Comparison of ENCODE assay signal across 8 mouse cellular contexts in the genomic region with DNA sequence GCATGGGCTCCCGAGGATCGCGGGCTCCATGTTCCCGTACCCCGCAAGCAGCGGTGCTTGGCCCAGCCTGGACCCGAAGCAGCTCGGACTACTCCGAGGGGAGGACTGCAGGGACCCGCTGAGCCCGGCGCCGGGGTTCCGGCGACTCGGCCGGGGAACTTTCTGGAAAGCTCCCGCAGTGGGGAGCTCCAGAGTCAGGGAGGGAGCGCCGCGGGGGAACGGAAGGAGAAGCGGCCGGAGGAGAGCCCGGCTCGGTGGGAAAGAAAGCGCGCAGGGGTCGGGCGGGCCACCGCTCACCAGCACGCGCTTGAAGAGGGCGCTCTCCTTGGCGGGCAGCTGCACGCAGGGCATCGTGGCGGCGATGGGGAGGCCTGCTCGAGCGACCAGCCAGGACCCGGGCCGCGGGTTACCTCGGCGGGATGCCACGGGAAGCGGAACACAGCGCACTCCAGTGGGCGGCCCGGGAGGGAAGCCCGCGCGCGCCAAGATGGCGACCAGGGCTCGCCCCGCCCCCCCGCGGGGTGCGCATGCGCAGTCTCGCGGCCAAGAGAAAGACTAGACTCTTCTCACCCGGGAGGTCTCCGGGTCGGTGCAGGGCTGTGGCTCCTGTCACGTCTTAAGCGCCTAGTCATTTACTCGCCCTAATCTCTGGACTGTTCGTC. TPM values are rescaled to one million over a fixed set of nuclear protein-coding genes. Genes with fewer than 3 reads are reported as not detected.
A peak's percentile ranks its signal among the peaks of the same experiment; 100 is the strongest.
DNase-seq lines count a peak whose midpoint lies in the region; ATAC-seq and TF ChIP-seq lines count a peak whose summit lies in the region.

Gene Naa16 (minus strand): TSS at position 514 of the 662 bp plus-strand sequence.

- no peaks in the 10 kb centered on the region for H3K9me3 ChIP-seq in embryonic facial prominence, embryonic 13.5 days
- no peaks in the 10 kb centered on the region for H3K9me3 ChIP-seq in limb, embryonic 14.5 days (ENCODE audit: control insufficient read depth, low read length)
- no peaks in the 10 kb centered on the region for H3K9me3 ChIP-seq in midbrain, postnatal 0 days (ENCODE audit: low read length)

- peak within 1 kb of the TSS; percentile 84 for H3K4me2 ChIP-seq in embryonic facial prominence, embryonic 13.5 days
- H3K4me2 ChIP-seq in limb, embryonic 14.5 days (replicated peaks; ENCODE audit: low read depth, low read length, severe bottlenecking) = peak within 1 kb of the TSS; percentile 80
- peak within 1 kb of the TSS; percentile 77 for H3K4me2 ChIP-seq in midbrain, postnatal 0 days (ENCODE audit: low read depth, low read length, poor library complexity, severe bottlenecking)

- peak within 1 kb of the TSS; percentile 99 for H3K27ac ChIP-seq in embryonic facial prominence, embryonic 13.5 days
- H3K27ac ChIP-seq in limb, embryonic 14.5 days (replicated peaks; ENCODE audit: low read depth, low read length) = peak within 1 kb of the TSS; percentile 91
- H3K27ac ChIP-seq in midbrain, postnatal 0 days (ENCODE audit: low read depth, low read length) = peak within 1 kb of the TSS; percentile 81

- peak; percentile 94 for ATAC-seq in embryonic facial prominence, embryonic 13.5 days (ENCODE audit: insufficient number of reproducible peaks, insufficient read depth, low FRiP score, low TSS enrichment, low read depth)
- peak; percentile 95 for ATAC-seq in limb, embryonic 14.5 days (ENCODE audit: low FRiP score, low read depth)
- peak; percentile 96 for ATAC-seq in midbrain, postnatal 0 days (ENCODE audit: low FRiP score)

- peaks cover 6% of the 10 kb centered on the region for H3K4me1 ChIP-seq in embryonic facial prominence, embryonic 13.5 days
- no peaks in the 10 kb centered on the region; the same call in 1 of the 2 replicates for H3K4me1 ChIP-seq in limb, embryonic 14.5 days (ENCODE audit: control insufficient read depth, insufficient read depth, low read length)
- peaks cover 10% of the 10 kb centered on the region for H3K4me1 ChIP-seq in midbrain, postnatal 0 days (ENCODE audit: insufficient read depth, low read length)

- peaks cover 11% of the 10 kb centered on the region for H3K36me3 ChIP-seq in embryonic facial prominence, embryonic 13.5 days
- peaks cover 9% of the 10 kb centered on the region for H3K36me3 ChIP-seq in limb, embryonic 14.5 days (ENCODE audit: control insufficient read depth, insufficient read depth, low read length)
- no peaks in the 10 kb centered on the region for H3K36me3 ChIP-seq in midbrain, postnatal 0 days (ENCODE audit: insufficient read depth, low read length)

- no peaks in the 10 kb centered on the region for H3K27me3 ChIP-seq in embryonic facial prominence, embryonic 13.5 days
- no peaks in the 10 kb centered on the region for H3K27me3 ChIP-seq in limb, embryonic 14.5 days (ENCODE audit: control insufficient read depth, insufficient read depth, low read length)
- H3K27me3 ChIP-seq in midbrain, postnatal 0 days (ENCODE audit: insufficient read depth, low read length) = no peaks in the 10 kb centered on the region

- DNase-seq in 3134 (ENCODE audit: extremely low read depth, insufficient read length, low spot score) = peak; percentile 90
- peak; percentile 96 to 98 for DNase-seq in adrenal gland, postnatal 36 days
- peak; percentile 91 for DNase-seq in heart, adult 8-10 months (ENCODE audit: low spot score)
- peak; percentile 95 for DNase-seq in kidney, adult 9 months
- DNase-seq in limb, embryonic 14.5 days (ENCODE audit: low spot score) = peak; percentile 97
- peak; percentile 95 for DNase-seq in midbrain, postnatal 0 days (ENCODE audit: low spot score)
- DNase-seq in spleen, postnatal 14 days (ENCODE audit: low spot score in 2 of 2) = peak; percentile 91 to 94

- H3K4me3 ChIP-seq in embryonic facial prominence, embryonic 13.5 days = peak within 1 kb of the TSS; percentile 75
- H3K4me3 ChIP-seq in limb, embryonic 14.5 days (replicated peaks; ENCODE audit: low read length) = peak within 1 kb of the TSS; percentile 79
- H3K4me3 ChIP-seq in midbrain, postnatal 0 days (ENCODE audit: low read depth, low read length) = peak within 1 kb of the TSS; percentile 86

- peak; percentile 77 for TF ChIP-seq CTCF in midbrain, postnatal 0 days (IDR thresholded peaks at IDR 0.05)

- WGBS in embryonic facial prominence, embryonic 13.5 days = under 1% methylated on average over 71 of the region's 71 CpGs
- under 1% methylated on average over 47 of the region's 71 CpGs for WGBS in limb, embryonic 14.5 days
- WGBS in midbrain, postnatal 0 days = under 1% methylated on average over 71 of the region's 71 CpGs

- peak within 1 kb of the TSS; percentile 93 for H3K9ac ChIP-seq in embryonic facial prominence, embryonic 13.5 days
- H3K9ac ChIP-seq in limb, embryonic 14.5 days (ENCODE audit: low read depth, low read length, severe bottlenecking) = peak within 1 kb of the TSS; percentile 80
- H3K9ac ChIP-seq in midbrain, postnatal 0 days (replicated peaks; ENCODE audit: low read length, poor library complexity, severe bottlenecking) = peak within 1 kb of the TSS; percentile 61

- TF ChIP-seq POLR2A in limb, embryonic 14.5 days (IDR thresholded peaks at IDR 0.05; ENCODE audit: borderline replicate concordance, extremely low read depth, insufficient read depth, insufficient read length) = peak; percentile 93

RNA-seq across cellular contexts. Expression of gene Naa16, which starts in this region (rescaled TPM):
- total RNA-seq in adrenal gland, postnatal 36 days (2021) = 10 to 100 TPM; 22.8 to 25.5 TPM
- 51.0 and 51.6 TPM in 2 replicates for polyA plus RNA-seq in embryonic facial prominence, embryonic 13.5 days (2015; fragmentation: Nextera tagmentation; extraction: Ambion mirVana)
- total RNA-seq in heart, adult 8-10 months (2022) = 10 to 100 TPM in 1 of 4 experiments, 1 to 10 TPM in 3; 6.5 to 12.0 (median 6.9) TPM
- polyA plus RNA-seq in limb, embryonic 14.5 days (2012; rRNA removed) = 13.9 and 23.4 TPM in 2 replicates
- 34.5 and 42.5 TPM in 2 replicates for polyA plus RNA-seq in limb, embryonic 14.5 days (2014; fragmentation: Nextera tagmentation; extraction: Ambion mirVana)
- 5.9 and 7.8 TPM in 2 replicates for total RNA-seq in midbrain, postnatal 0 days (2014; rRNA removed)
- 9.9 and 12.1 TPM in 2 replicates for polyA plus RNA-seq in midbrain, postnatal 0 days (2015; fragmentation: Nextera tagmentation; extraction: Ambion mirVana)

Comparison
In these comparisons a context has a peak if more than half of its experiments do, and no peak if none do; other contexts are left out.
1. Peak in every context shown above with its lines: DNase-seq, ATAC-seq, H3K4me3 ChIP-seq and H3K27ac ChIP-seq.